Mouse (Mus musculus): ENCODE data around the gene Pgls. TPM values are rescaled to one million over a fixed set of nuclear protein-coding genes. Genes with fewer than 3 reads are reported as not detected.

The Pgls gene
- polyA plus RNA-seq, 1 experiment from 2014 or later: 189 TPM

- ATAC-seq: no peak
- WGBS: 85% methylated on average over 4 of the region's 4 CpGs
- Histone ChIP-seq H3K27me3 (replicated peaks; ENCODE audit: control insufficient read depth, insufficient read depth, low read length) (no peaks in the 10 kb centered on the region), H3K4me2 (ENCODE audit: low read length) (no peak overlapping the region), H3K9ac (replicated peaks; ENCODE audit: low read depth, low read length) (no peak overlapping the region), H3K4me1 (replicated peaks; ENCODE audit: control insufficient read depth, insufficient read depth, low read length) (peaks cover 27% of the 10 kb centered on the region), H3K9me3 (ENCODE audit: control insufficient read depth, low read length) (no peaks in the 10 kb centered on the region), H3K4me3 (replicated peaks; ENCODE audit: low read length) (no peak overlapping the region), H3K27ac (ENCODE audit: low read length) (no peak overlapping the region), H3K36me3 (ENCODE audit: control insufficient read depth, insufficient read depth) (no peaks in the 10 kb centered on the region)
Observed at GRCm38 (mm10) chr8:71594324-71594722, 2.3 kb downstream of the Pgls start.

- H3K4me3 ChIP-seq (replicated peaks; ENCODE audit: low read length): peak overlapping the region; percentile 19
Observed at GRCm38 (mm10) chr8:71595862-71596261, 3.9 kb downstream of the Pgls start.

GRCm38 (mm10) chr8:71596384-71596783 is 4.4 kb downstream of the Pgls start:
- no peak overlapping the region; the same call in 1 of the 2 replicates for H3K4me2 ChIP-seq (ENCODE audit: low read length)
- peaks cover 6% of the 10 kb centered on the region for H3K27me3 ChIP-seq (replicated peaks; ENCODE audit: control insufficient read depth, insufficient read depth, low read length)
- no peak overlapping the region for H3K9ac ChIP-seq (replicated peaks; ENCODE audit: low read depth, low read length)
- no peak overlapping the region for H3K4me3 ChIP-seq (replicated peaks; ENCODE audit: low read length)
- WGBS: 56% methylated on average over 6 of the region's 6 CpGs
- ATAC-seq: no peak
- no peak overlapping the region for H3K27ac ChIP-seq (ENCODE audit: low read length)
- peaks cover 20% of the 10 kb centered on the region for H3K4me1 ChIP-seq (replicated peaks; ENCODE audit: control insufficient read depth, insufficient read depth, low read length)
- no peaks in the 10 kb centered on the region for H3K36me3 ChIP-seq (ENCODE audit: control insufficient read depth, insufficient read depth)
- H3K9me3 ChIP-seq (ENCODE audit: control insufficient read depth, low read length): no peaks in the 10 kb centered on the region

More at GRCm38 (mm10) chr8:71595862-71596261, 3.9 kb downstream of the Pgls start:
- WGBS: 8% methylated on average over 27 of the region's 27 CpGs
- Histone ChIP-seq H3K9me3 (ENCODE audit: control insufficient read depth, low read length) (no peaks in the 10 kb centered on the region), H3K4me2 (ENCODE audit: low read length) (peak overlapping the region; percentile 39), H3K9ac (replicated peaks; ENCODE audit: low read depth, low read length) (peak overlapping the region; percentile 27), H3K4me1 (replicated peaks; ENCODE audit: control insufficient read depth, insufficient read depth, low read length) (peaks cover 25% of the 10 kb centered on the region), H3K27ac (ENCODE audit: low read length) (peak overlapping the region; percentile 12; the same call in 1 of the 2 replicates), H3K27me3 (replicated peaks; ENCODE audit: control insufficient read depth, insufficient read depth, low read length) (peaks cover 4% of the 10 kb centered on the region; the same call in 1 of the 2 replicates), H3K36me3 (ENCODE audit: control insufficient read depth, insufficient read depth) (no peaks in the 10 kb centered on the region)
- ATAC-seq: peak; percentile 41

GRCm38 (mm10) chr8:71596798-71597197 is 4.8 kb downstream of the Pgls start:
- H3K9ac ChIP-seq (replicated peaks; ENCODE audit: low read depth, low read length): no peak overlapping the region
- no peak for ATAC-seq
- WGBS: 85% methylated on average over 4 of the region's 4 CpGs

GRCm38 (mm10) chr8:71597451-71597850 is 5.5 kb downstream of the Pgls start, which contains the start of gene Fam129c:
Gene Fam129c (plus strand): TSS chr8:71597648.
- Histone ChIP-seq H3K36me3 (ENCODE audit: control insufficient read depth, insufficient read depth) (no peaks in the 10 kb centered on the region), H3K9me3 (ENCODE audit: control insufficient read depth, low read length) (no peaks in the 10 kb centered on the region), H3K4me3 (replicated peaks; ENCODE audit: low read length) (no peak within 1 kb of the TSS), H3K27ac (ENCODE audit: low read length) (no peak within 1 kb of the TSS), H3K4me1 (replicated peaks; ENCODE audit: control insufficient read depth, insufficient read depth, low read length) (peaks cover 24% of the 10 kb centered on the region), H3K27me3 (replicated peaks; ENCODE audit: control insufficient read depth, insufficient read depth, low read length) (peaks cover 17% of the 10 kb centered on the region), H3K4me2 (ENCODE audit: low read length) (no peak within 1 kb of the TSS), H3K9ac (replicated peaks; ENCODE audit: low read depth, low read length) (no peak within 1 kb of the TSS)
- no peak for ATAC-seq
- WGBS: 83% methylated on average over 3 of the region's 3 CpGs

More at GRCm38 (mm10) chr8:71596798-71597197, 4.8 kb downstream of the Pgls start:
- Histone ChIP-seq H3K27me3 (replicated peaks; ENCODE audit: control insufficient read depth, insufficient read depth, low read length) (peaks cover 10% of the 10 kb centered on the region), H3K4me1 (replicated peaks; ENCODE audit: control insufficient read depth, insufficient read depth, low read length) (peaks cover 18% of the 10 kb centered on the region), H3K9me3 (ENCODE audit: control insufficient read depth, low read length) (no peaks in the 10 kb centered on the region), H3K27ac (ENCODE audit: low read length) (no peak overlapping the region), H3K4me3 (replicated peaks; ENCODE audit: low read length) (no peak overlapping the region), H3K4me2 (ENCODE audit: low read length) (no peak overlapping the region), H3K36me3 (ENCODE audit: control insufficient read depth, insufficient read depth) (no peaks in the 10 kb centered on the region)

GRCm38 (mm10) chr8:71598375-71598774 is 6.4 kb downstream of the Pgls start:
- Histone ChIP-seq H3K4me2 (ENCODE audit: low read length) (no peak overlapping the region), H3K27me3 (replicated peaks; ENCODE audit: control insufficient read depth, insufficient read depth, low read length) (peaks cover 26% of the 10 kb centered on the region), H3K4me3 (replicated peaks; ENCODE audit: low read length) (no peak overlapping the region), H3K36me3 (ENCODE audit: control insufficient read depth, insufficient read depth) (no peaks in the 10 kb centered on the region), H3K27ac (ENCODE audit: low read length) (no peak overlapping the region), H3K9ac (replicated peaks; ENCODE audit: low read depth, low read length) (no peak overlapping the region), H3K9me3 (ENCODE audit: control insufficient read depth, low read length) (no peaks in the 10 kb centered on the region), H3K4me1 (replicated peaks; ENCODE audit: control insufficient read depth, insufficient read depth, low read length) (peaks cover 18% of the 10 kb centered on the region)
- no peak for ATAC-seq

- WGBS: 93% methylated on average over 5 of the region's 5 CpGs
- Histone ChIP-seq H3K27ac (ENCODE audit: low read length) (no peak overlapping the region), H3K9me3 (ENCODE audit: control insufficient read depth, low read length) (no peaks in the 10 kb centered on the region), H3K9ac (replicated peaks; ENCODE audit: low read depth, low read length) (no peak overlapping the region), H3K4me3 (replicated peaks; ENCODE audit: low read length) (no peak overlapping the region), H3K4me1 (replicated peaks; ENCODE audit: control insufficient read depth, insufficient read depth, low read length) (peaks cover 16% of the 10 kb centered on the region), H3K27me3 (replicated peaks; ENCODE audit: control insufficient read depth, insufficient read depth, low read length) (peaks cover 28% of the 10 kb centered on the region), H3K4me2 (ENCODE audit: low read length) (no peak overlapping the region), H3K36me3 (ENCODE audit: control insufficient read depth, insufficient read depth) (no peaks in the 10 kb centered on the region)
- ATAC-seq: no peak
Observed at GRCm38 (mm10) chr8:71598841-71599240, 6.9 kb downstream of the Pgls start.

GRCm38 (mm10) chr8:71601939-71602665 is 10.1 kb downstream of the Pgls start:
- Histone ChIP-seq H3K27me3 (replicated peaks; ENCODE audit: control insufficient read depth, insufficient read depth, low read length) (peaks cover 28% of the 10 kb centered on the region), H3K9ac (replicated peaks; ENCODE audit: low read depth, low read length) (peak overlapping the region; percentile 48), H3K36me3 (ENCODE audit: control insufficient read depth, insufficient read depth) (no peaks in the 10 kb centered on the region), H3K9me3 (ENCODE audit: control insufficient read depth, low read length) (no peaks in the 10 kb centered on the region), H3K27ac (ENCODE audit: low read length) (no peak overlapping the region), H3K4me3 (replicated peaks; ENCODE audit: low read length) (peak overlapping the region; percentile 37), H3K4me2 (ENCODE audit: low read length) (peak overlapping the region; percentile 52), H3K4me1 (replicated peaks; ENCODE audit: control insufficient read depth, insufficient read depth, low read length) (peaks cover 9% of the 10 kb centered on the region)
- ATAC-seq: peak; percentile 62
- 2% methylated on average over 64 of the region's 65 CpGs for WGBS

- Histone ChIP-seq H3K9ac (replicated peaks; ENCODE audit: low read depth, low read length) (peak overlapping the region; percentile 48), H3K4me1 (replicated peaks; ENCODE audit: control insufficient read depth, insufficient read depth, low read length) (peaks cover 9% of the 10 kb centered on the region), H3K27me3 (replicated peaks; ENCODE audit: control insufficient read depth, insufficient read depth, low read length) (peaks cover 28% of the 10 kb centered on the region), H3K4me2 (ENCODE audit: low read length) (peak overlapping the region; percentile 52), H3K27ac (ENCODE audit: low read length) (no peak overlapping the region), H3K9me3 (ENCODE audit: control insufficient read depth, low read length) (no peaks in the 10 kb centered on the region), H3K4me3 (replicated peaks; ENCODE audit: low read length) (peak overlapping the region; percentile 37), H3K36me3 (ENCODE audit: control insufficient read depth, insufficient read depth) (no peaks in the 10 kb centered on the region)
- peak; percentile 59 for ATAC-seq
- 2% methylated on average over 31 of the region's 32 CpGs for WGBS
Observed at GRCm38 (mm10) chr8:71602666-71603334, 10.8 kb downstream of the Pgls start.
